Mouse (Mus musculus) regulatory T cell (primary cell): ENCODE results near the gene Vmn1r39.
"Not testable (repeated sequence)": the region's sequence is repeated elsewhere in the genome, so short reads cannot be mapped to it uniquely, and the experiment has no call there.

Experiments
- in situ Hi-C: fragments of 300-600 bp; cut with MboI, MseI; formaldehyde crosslinking; loops from one replicate; pipeline ENCODE4 v1.15.1; 2025; ENCODE audit warnings: high pct_unique_total_duplicates

Gene Vmn1r39

GRCm38 (mm10) chr6:66810509-66810908 lies at the start of gene Vmn1r39:
Vmn1r39 (minus strand) TSS chr6:66810609.
- in situ Hi-C loops, result no loop called here

GRCm38 (mm10) chr6:66859391-66859790 lies 49.0 kb upstream of the Vmn1r39 start:
- in situ Hi-C loops, result no loop called here

GRCm38 (mm10) chr6:66858356-66858755 lies 47.9 kb upstream of the Vmn1r39 start:
- in situ Hi-C loops, result no loop called here

DNA sequence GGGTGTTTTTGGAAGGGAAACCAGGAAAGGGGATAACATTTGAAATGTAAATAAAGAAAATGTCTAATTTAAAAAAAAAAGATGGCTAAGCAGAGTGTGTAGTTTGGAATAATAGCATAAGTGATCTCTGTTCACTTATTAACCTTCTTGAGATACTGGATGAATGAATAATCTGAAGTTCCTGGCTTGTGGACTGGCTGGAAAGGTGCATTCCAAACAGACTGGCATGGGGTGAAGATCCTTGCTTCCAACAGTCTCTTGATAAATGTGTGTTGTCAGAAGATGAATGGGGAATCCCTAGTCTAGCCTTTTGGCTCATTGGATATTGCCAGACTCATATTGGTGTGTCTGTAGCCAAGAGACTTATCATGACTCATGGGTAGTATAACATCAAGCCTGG lies 45.8 kb upstream of the Vmn1r39 start:
- in situ Hi-C loops, result no loop called here

DNA sequence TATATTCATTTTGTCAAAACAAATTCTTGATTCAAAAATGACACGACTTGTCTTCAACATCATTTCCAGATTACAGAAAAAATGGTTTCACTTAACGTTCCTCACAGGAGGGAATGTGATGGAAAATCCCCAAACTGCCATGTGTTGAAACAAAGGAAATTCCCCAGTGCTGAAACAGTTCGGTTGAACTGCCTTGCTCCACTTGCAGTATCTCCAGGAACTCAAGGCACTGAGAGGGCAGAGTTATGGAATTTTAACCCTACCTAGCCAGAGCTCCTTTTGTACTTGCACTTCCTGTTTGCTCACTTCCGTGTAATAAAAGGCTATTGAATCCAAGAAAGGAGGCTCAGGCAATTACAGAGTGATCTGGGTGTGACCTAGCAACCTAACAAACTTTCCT lies 38.5 kb upstream of the Vmn1r39 start:
- in situ Hi-C loops, result no loop called here

DNA sequence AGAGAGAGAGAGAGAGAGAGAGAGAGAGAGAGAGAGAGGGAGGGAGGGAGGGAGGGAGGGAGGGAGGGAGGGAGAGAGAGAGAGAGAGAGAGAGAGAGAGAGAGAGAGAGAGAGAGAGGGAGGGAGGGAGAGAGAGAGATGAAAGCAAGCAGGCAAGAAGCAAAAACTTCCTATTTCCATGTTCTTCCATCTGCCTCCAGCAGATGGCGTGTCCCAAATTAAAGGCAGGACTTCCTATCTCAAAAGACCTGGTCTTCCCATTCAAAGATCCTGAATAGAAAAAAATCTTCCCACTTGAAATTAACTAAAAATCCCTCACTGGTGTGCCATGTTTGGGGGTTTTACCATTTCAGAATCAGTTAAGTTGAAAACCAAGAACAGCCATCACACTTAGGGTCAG lies 30.2 kb upstream of the Vmn1r39 start:
- in situ Hi-C loops, result not testable (repeated sequence)

- in situ Hi-C loops, result no loop called here
Observed at GRCm38 (mm10) chr6:66836932-66837331, 26.5 kb upstream of the Vmn1r39 start.

DNA sequence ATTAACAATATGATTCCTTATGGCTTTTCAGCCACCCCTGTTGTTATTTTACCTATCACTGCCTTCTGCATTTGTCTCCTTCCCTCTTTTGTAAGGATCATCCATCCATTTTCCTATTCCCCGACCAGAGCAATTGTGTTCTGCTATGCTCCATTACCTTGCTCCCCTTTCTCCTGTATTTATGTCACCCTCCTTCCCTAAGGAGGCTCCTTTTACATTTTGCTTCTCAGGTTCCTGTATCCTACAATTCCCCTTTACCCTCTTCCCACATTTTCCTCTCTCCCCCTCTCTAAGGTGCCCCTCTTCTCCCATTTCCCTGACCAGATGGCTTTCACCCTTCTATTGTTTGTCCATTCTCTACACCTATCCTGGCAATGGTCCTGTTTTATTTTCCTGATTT lies 4.1 kb downstream of the Vmn1r39 start:
- in situ Hi-C loops, result no loop called here

- in situ Hi-C loops, result no loop called here
Observed at GRCm38 (mm10) chr6:66805713-66806112, 4.7 kb downstream of the Vmn1r39 start.

DNA sequence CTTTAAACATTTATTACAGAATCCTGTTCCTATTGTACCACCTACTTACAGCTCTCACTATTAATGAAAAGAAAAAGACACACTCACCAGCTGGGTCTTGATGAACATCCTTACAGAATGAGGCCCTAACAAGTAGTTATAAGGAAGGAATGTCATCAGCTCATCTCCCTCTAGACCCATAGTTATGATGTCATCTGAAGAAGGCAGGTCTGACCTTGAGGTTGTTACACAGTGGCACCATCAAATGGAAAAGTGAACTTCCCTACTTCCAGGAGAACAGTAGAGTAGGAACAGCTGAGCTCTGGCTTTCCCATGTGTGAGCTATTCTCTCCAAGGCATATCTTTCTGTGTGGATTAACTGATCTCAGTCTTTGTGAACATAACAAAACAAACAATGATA lies 27.9 kb downstream of the Vmn1r39 start, which contains the start of gene Vmn1r38:
Vmn1r38 (minus strand) TSS at position 101 of the 400 bp plus-strand sequence.
- in situ Hi-C loops, result not testable (repeated sequence)
